Mouse (Mus musculus) hematopoietic stem cell, adult 5-6 weeks (primary cell): ENCODE measurements around the gene Rnf31. TPM values are rescaled to one million over a fixed set of nuclear protein-coding genes. Genes with fewer than 3 reads are reported as not detected.
A peak's percentile ranks its signal among the peaks of the same experiment; 100 is the strongest.

Experiments used
- ATAC-seq, 2 experiments: fragments of 125-278 bp in 1 of 2; replicated peaks in 1 of 2; 2 replicates each; pipeline ENCODE4 v1.8.0; 2016 to 2017; ENCODE audit warnings: inconsistent platforms in 2 of 2, mild to moderate bottlenecking in 2 of 2, moderate number of reproducible peaks in 2 of 2, low read depth in 1 of 2, moderate TSS enrichment in 1 of 2; ENCODE audit not compliant: low FRiP score in 2 of 2, poor library complexity in 2 of 2, severe bottlenecking in 2 of 2, insufficient read depth in 1 of 2, low TSS enrichment in 1 of 2
- total RNA-seq: library from RNA; stranded (forward); fragments of 172-1452, 232-1000 nt; gene quantifications from 2 replicates; pipeline ENCODE4 v1.2.3, GENCODE M21; 2017

Gene Rnf31
- total RNA-seq = 11.5 and 19.8 TPM in 2 replicates

- ATAC-seq = peak; percentile 77 to 88
These were observed at the start of gene Rnf31 for GRCm38 (mm10) chr14:55591331-55591891. TSS of gene Rnf31 (plus strand) at chr14:55591708.

- ATAC-seq = no peak
These were observed 49.2 kb upstream of the Rnf31 start for GRCm38 (mm10) chr14:55542268-55542667.

GRCm38 (mm10) chr14:55544334-55544733 is 47.2 kb upstream of the Rnf31 start:
- no peak for ATAC-seq

- no peak for ATAC-seq
These were observed 41.3 kb upstream of the Rnf31 start for GRCm38 (mm10) chr14:55550191-55550590.

- ATAC-seq = no peak
These were observed 40.2 kb upstream of the Rnf31 start for GRCm38 (mm10) chr14:55551347-55551746.

GRCm38 (mm10) chr14:55551794-55552193 is 39.7 kb upstream of the Rnf31 start:
- ATAC-seq = no peak

GRCm38 (mm10) chr14:55554635-55555034 is 36.9 kb upstream of the Rnf31 start:
- ATAC-seq = no peak

- ATAC-seq = no peak
These were observed 35.7 kb upstream of the Rnf31 start for GRCm38 (mm10) chr14:55555788-55556187.

GRCm38 (mm10) chr14:55557003-55557402 is 34.5 kb upstream of the Rnf31 start:
- peak; percentile 28 to 40 for ATAC-seq

GRCm38 (mm10) chr14:55557587-55557986 is 33.9 kb upstream of the Rnf31 start:
- no peak for ATAC-seq

- ATAC-seq = no peak
These were observed 32.6 kb upstream of the Rnf31 start for GRCm38 (mm10) chr14:55558740-55559448.

GRCm38 (mm10) chr14:55559799-55560201 is 31.7 kb upstream of the Rnf31 start, which contains the start of gene Dcaf11:
TSS of gene Dcaf11 (plus strand) at chr14:55560006.
- ATAC-seq = peak; percentile 59 to 72

- ATAC-seq = peak; percentile 82 to 86
These were observed 31.1 kb upstream of the Rnf31 start, which contains the start of gene A730061H03Rik for GRCm38 (mm10) chr14:55560202-55561073. TSS of gene A730061H03Rik (minus strand) at chr14:55560406.

GRCm38 (mm10) chr14:55561860-55562259 is 29.6 kb upstream of the Rnf31 start:
- no peak for ATAC-seq

GRCm38 (mm10) chr14:55563249-55563648 is 28.3 kb upstream of the Rnf31 start:
- no peak for ATAC-seq

- no peak for ATAC-seq
These were observed 25.8 kb upstream of the Rnf31 start for GRCm38 (mm10) chr14:55565748-55566147.

GRCm38 (mm10) chr14:55567496-55567895 is 24.0 kb upstream of the Rnf31 start:
- ATAC-seq = no peak

- ATAC-seq = no peak
These were observed 20.9 kb upstream of the Rnf31 start for GRCm38 (mm10) chr14:55570588-55570987.
